Mouse (Mus musculus): ENCODE measurements around the gene Syce2. TPM values are rescaled to one million over a fixed set of nuclear protein-coding genes. Genes with fewer than 3 reads are reported as not detected.
A peak's percentile ranks its signal among the peaks of the same experiment; 100 is the strongest.
"Not testable (repeated sequence)": the region's sequence is repeated elsewhere in the genome, so short reads cannot be mapped to it uniquely, and the experiment has no call there.

The Syce2 gene
- 10 to 100 TPM in 1 of 2 experiments, 1 to 10 TPM in 1; 8.7 to 11.5 TPM for total RNA-seq (2021)
- long read RNA-seq, experiment 1, transcript Syce2-201 (4 exons, 685 nt), result major isoform, 5 of 12 reads
- long read RNA-seq, experiment 1, transcript Syce2-202 (5 exons, 1,686 nt), result major isoform, 5 of 12 reads
- long read RNA-seq, experiment 1, partial matches to known transcripts, result 1 of 12 reads
- long read RNA-seq, experiment 1, other reads (novel, unspliced or antisense), result 1 of 12 reads
- long read RNA-seq, experiment 2, partial matches to known transcripts, result 0 of 3 reads
- long read RNA-seq, experiment 2, other reads (novel, unspliced or antisense), result 0 of 3 reads

- DNase-seq, result peak; percentile 89 to 94
These were observed at the start of gene Syce2 for GRCm38 (mm10) chr8:84871376-84872308. Gene Syce2, plus strand, starts transcription at chr8:84872111.

GRCm38 (mm10) chr8:84822723-84823122 is 49.2 kb upstream of the Syce2 start, which contains the start of gene Dand5:
Gene Dand5, minus strand, starts transcription at chr8:84822823.
- DNase-seq, result no peak

- peak; percentile 65 to 78 for DNase-seq
These were observed 48.3 kb upstream of the Syce2 start for GRCm38 (mm10) chr8:84823653-84824052.

GRCm38 (mm10) chr8:84825636-84826035 is 46.3 kb upstream of the Syce2 start:
- no peak for DNase-seq

- DNase-seq, result not testable (repeated sequence)
These were observed 45.4 kb upstream of the Syce2 start for GRCm38 (mm10) chr8:84826518-84826917.

- DNase-seq, result peak; percentile 52 to 67
These were observed 40.4 kb upstream of the Syce2 start, which contains the start of gene Gadd45gip1 for GRCm38 (mm10) chr8:84831490-84831889. Gene Gadd45gip1, plus strand, starts transcription at chr8:84831522.

GRCm38 (mm10) chr8:84832034-84832717 is 39.7 kb upstream of the Syce2 start:
- peak; percentile 88 to 92 for DNase-seq

GRCm38 (mm10) chr8:84832759-84833742 is 38.9 kb upstream of the Syce2 start:
- no peak for DNase-seq

GRCm38 (mm10) chr8:84834002-84834865 is 37.7 kb upstream of the Syce2 start:
- peak in 1 of 2 experiments; percentile 25 for DNase-seq

GRCm38 (mm10) chr8:84834866-84835855 is 36.8 kb upstream of the Syce2 start:
- DNase-seq, result peak; percentile 68 to 77

- DNase-seq, result no peak
These were observed 34.6 kb upstream of the Syce2 start for GRCm38 (mm10) chr8:84837149-84837911.

GRCm38 (mm10) chr8:84837912-84838470 is 33.9 kb upstream of the Syce2 start:
- DNase-seq, result no peak

- DNase-seq, result no peak
These were observed 33.4 kb upstream of the Syce2 start for GRCm38 (mm10) chr8:84838513-84838912.

GRCm38 (mm10) chr8:84839411-84839810 is 32.5 kb upstream of the Syce2 start:
- DNase-seq, result no peak

- no peak for DNase-seq
These were observed 32.0 kb upstream of the Syce2 start for GRCm38 (mm10) chr8:84839875-84840247.

- DNase-seq, result peak; percentile 94 to 95
These were observed 31.5 kb upstream of the Syce2 start, which contains the start of gene Rad23a for GRCm38 (mm10) chr8:84840248-84840999. Gene Rad23a, minus strand, starts transcription at chr8:84840665.

GRCm38 (mm10) chr8:84841514-84841913 is 30.4 kb upstream of the Syce2 start:
- no peak for DNase-seq

All from adrenal gland, postnatal 36 days (tissue).